8 mouse cellular contexts compared by ENCODE assay signal in genomic region chr2:26342609-26343490, GRCm38 (mm10). TPM values are rescaled to one million over a fixed set of nuclear protein-coding genes. Genes with fewer than 3 reads are reported as not detected.
DNase-seq lines count a peak whose midpoint lies in the region; ATAC-seq lines count a peak whose summit lies in the region.

No protein-coding gene starts in this region.

- H3K27me3 ChIP-seq in heart, embryonic 12.5 days (replicated peaks) = no peaks in the 10 kb centered on the region
- H3K27me3 ChIP-seq in lung, embryonic 16.5 days (ENCODE audit: control insufficient read depth, insufficient read depth, low read depth, low read length) = no peaks in the 10 kb centered on the region

- H3K4me2 ChIP-seq in heart, embryonic 12.5 days = peak overlapping the region; percentile 22; the same call in 1 of the 2 replicates
- H3K4me2 ChIP-seq in lung, embryonic 16.5 days (ENCODE audit: low read depth, low read length) = peak overlapping the region; percentile 20; the same call in 1 of the 2 replicates

- ATAC-seq in heart, embryonic 12.5 days (ENCODE audit: insufficient number of reproducible peaks, low FRiP score) = peak; percentile 47
- peak; percentile 44 for ATAC-seq in lung, embryonic 16.5 days (ENCODE audit: low read depth)
- no peak for ATAC-seq in erythroblast, adult 5-6 weeks (replicated peaks; ENCODE audit: low FRiP score, poor library complexity, severe bottlenecking)

- H3K4me3 ChIP-seq in heart, embryonic 12.5 days = no peak overlapping the region
- H3K4me3 ChIP-seq in lung, embryonic 16.5 days (ENCODE audit: low read length) = no peak overlapping the region

- intact Hi-C loops in heart, postnatal 25 days (cut with DNase I) = no loop called here

- peak overlapping the region; percentile 9; the same call in 1 of the 2 replicates for H3K9ac ChIP-seq in heart, embryonic 12.5 days
- peak overlapping the region; percentile 32; the same call in 1 of the 2 replicates for H3K9ac ChIP-seq in lung, embryonic 16.5 days (ENCODE audit: low read length)

- H3K27ac ChIP-seq in heart, embryonic 12.5 days (ENCODE audit: poor library complexity, severe bottlenecking) = peak overlapping the region; percentile 95
- peak overlapping the region; percentile 74 for H3K27ac ChIP-seq in lung, embryonic 16.5 days (ENCODE audit: low read length)

- DNase-seq in heart, postnatal 25 days (ENCODE audit: low spot score) = no peak
- DNase-seq in ZHBTc4 (ENCODE audit: low read depth, low spot score) = peak; percentile 81
- DNase-seq in kidney, adult 8-10 months = peak; percentile 48 to 58
- DNase-seq in spleen, postnatal 36 days (ENCODE audit: low spot score in 2 of 2) = no peak
- DNase-seq in urinary bladder, adult 2 months (ENCODE audit: low spot score) = no peak

- H3K36me3 ChIP-seq in heart, embryonic 12.5 days = peaks cover 90% of the 10 kb centered on the region
- peaks cover 23% of the 10 kb centered on the region for H3K36me3 ChIP-seq in lung, embryonic 16.5 days (ENCODE audit: control insufficient read depth, insufficient read depth, low read length)

- no peaks in the 10 kb centered on the region for H3K9me3 ChIP-seq in heart, embryonic 12.5 days (replicated peaks)
- no peaks in the 10 kb centered on the region for H3K9me3 ChIP-seq in lung, embryonic 16.5 days (ENCODE audit: control insufficient read depth, low read length)

- H3K4me1 ChIP-seq in heart, embryonic 12.5 days (replicated peaks) = peaks cover 59% of the 10 kb centered on the region
- H3K4me1 ChIP-seq in lung, embryonic 16.5 days (replicated peaks; ENCODE audit: control insufficient read depth, insufficient read depth, low read length) = peaks cover 27% of the 10 kb centered on the region

- WGBS in heart, embryonic 12.5 days = 61% methylated on average over 11 of the region's 11 CpGs
- 44% methylated on average over 11 of the region's 11 CpGs for WGBS in lung, embryonic 16.5 days

RNA-seq across cellular contexts. Expression of gene Dnlz, which starts 9.1 kb away (rescaled TPM):
- polyA plus RNA-seq in heart, embryonic 12.5 days (2016; fragmentation: Nextera tagmentation; extraction: Ambion mirVana) = 31.4 and 33.7 TPM in 2 replicates
- 10 to 100 TPM; 20.0 to 21.8 TPM for total RNA-seq in heart, postnatal 25 days (2021)
- polyA plus RNA-seq in lung, embryonic 16.5 days (2015; fragmentation: Nextera tagmentation; extraction: Ambion mirVana) = 22.8 and 24.7 TPM in 2 replicates
- 2.7 TPM in 1 of 2 replicates, not detected in the other for total RNA-seq in erythroblast, adult 5-6 weeks (2015; ENCODE audit: low replicate concordance)
- total RNA-seq in erythroblast, adult 5-6 weeks (2017; ENCODE audit: low replicate concordance) = 1.1 and 2.0 TPM in 2 replicates
- polyA plus RNA-seq in urinary bladder, adult 2 months (2012; rRNA removed) = 18.0 and 18.9 TPM in 2 replicates

RNA-seq across cellular contexts. Expression of gene Card9, which starts 17.9 kb away (rescaled TPM):
- polyA plus RNA-seq in heart, embryonic 12.5 days (2016; fragmentation: Nextera tagmentation; extraction: Ambion mirVana) = 0.56 and 0.58 TPM in 2 replicates
- 1 to 10 TPM; 1.8 to 1.9 TPM for total RNA-seq in heart, postnatal 25 days (2021)
- polyA plus RNA-seq in lung, embryonic 16.5 days (2015; fragmentation: Nextera tagmentation; extraction: Ambion mirVana) = 4.2 and 4.4 TPM in 2 replicates
- 5.9 and 11.9 TPM in 2 replicates for total RNA-seq in erythroblast, adult 5-6 weeks (2015; ENCODE audit: low replicate concordance)
- 20.4 and 32.5 TPM in 2 replicates for total RNA-seq in erythroblast, adult 5-6 weeks (2017; ENCODE audit: low replicate concordance)
- 4.9 TPM in 2 replicates for polyA plus RNA-seq in urinary bladder, adult 2 months (2012; rRNA removed)

RNA-seq across cellular contexts. Expression of gene Gpsm1, which starts 27.5 kb away (rescaled TPM):
- polyA plus RNA-seq in heart, embryonic 12.5 days (2016; fragmentation: Nextera tagmentation; extraction: Ambion mirVana) = 38.0 and 39.9 TPM in 2 replicates
- 100 to 1,000 TPM; 195 to 226 TPM for total RNA-seq in heart, postnatal 25 days (2021)
- 47.2 and 51.6 TPM in 2 replicates for polyA plus RNA-seq in lung, embryonic 16.5 days (2015; fragmentation: Nextera tagmentation; extraction: Ambion mirVana)
- total RNA-seq in erythroblast, adult 5-6 weeks (2015; ENCODE audit: low replicate concordance) = 0.77 and 1.5 TPM in 2 replicates
- total RNA-seq in erythroblast, adult 5-6 weeks (2017; ENCODE audit: low replicate concordance) = 1.7 and 2.0 TPM in 2 replicates
- polyA plus RNA-seq in urinary bladder, adult 2 months (2012; rRNA removed) = 17.1 and 20.7 TPM in 2 replicates

RNA-seq across cellular contexts. Expression of gene Snapc4, which starts 37.6 kb away (rescaled TPM):
- 20.4 and 23.5 TPM in 2 replicates for polyA plus RNA-seq in heart, embryonic 12.5 days (2016; fragmentation: Nextera tagmentation; extraction: Ambion mirVana)
- total RNA-seq in heart, postnatal 25 days (2021) = 10 to 100 TPM in 1 of 2 experiments, 1 to 10 TPM in 1; 8.9 to 11.2 TPM
- 25.3 and 25.6 TPM in 2 replicates for polyA plus RNA-seq in lung, embryonic 16.5 days (2015; fragmentation: Nextera tagmentation; extraction: Ambion mirVana)
- 2.9 and 12.3 TPM in 2 replicates for total RNA-seq in erythroblast, adult 5-6 weeks (2015; ENCODE audit: low replicate concordance)
- total RNA-seq in erythroblast, adult 5-6 weeks (2017; ENCODE audit: low replicate concordance) = 0.85 and 7.4 TPM in 2 replicates
- polyA plus RNA-seq in urinary bladder, adult 2 months (2012; rRNA removed) = 30.7 and 32.0 TPM in 2 replicates

RNA-seq across cellular contexts. Expression of gene Entr1, which starts 46.3 kb away (rescaled TPM):
- polyA plus RNA-seq in heart, embryonic 12.5 days (2016; fragmentation: Nextera tagmentation; extraction: Ambion mirVana) = 91.7 and 95.5 TPM in 2 replicates
- 10 to 100 TPM; 49.1 to 50.1 TPM for total RNA-seq in heart, postnatal 25 days (2021)
- polyA plus RNA-seq in lung, embryonic 16.5 days (2015; fragmentation: Nextera tagmentation; extraction: Ambion mirVana) = 112 and 117 TPM in 2 replicates
- total RNA-seq in erythroblast, adult 5-6 weeks (2015; ENCODE audit: low replicate concordance) = 17.8 and 25.0 TPM in 2 replicates
- total RNA-seq in erythroblast, adult 5-6 weeks (2017; ENCODE audit: low replicate concordance) = 17.3 and 19.2 TPM in 2 replicates
- polyA plus RNA-seq in urinary bladder, adult 2 months (2012; rRNA removed) = 115 and 140 TPM in 2 replicates

Comparison
In these comparisons a context has a peak if more than half of its experiments do, and no peak if none do; other contexts are left out.
1. DNase-seq: peak in ZHBTc4 (single experiment) and kidney, adult 8-10 months (2 of 2); none in heart, postnatal 25 days (single experiment), spleen, postnatal 36 days (0 of 2) and urinary bladder, adult 2 months (single experiment).